Mouse (Mus musculus) kidney, adult 2 months (tissue): ENCODE data around the gene Il16.

Source experiments
- CTCF ChIP-seq: fragments of 200-500 bp; conservative IDR thresholded peaks from 2 replicates; pipeline ENCODE4 v1.5.1; 2011; ENCODE audit warnings: low read depth, mild to moderate bottlenecking, control low read depth, low read length, moderate library complexity, mixed read lengths; ENCODE audit not compliant: insufficient read depth, insufficient read length
- POLR2A ChIP-seq: fragments of 200-500 bp; IDR thresholded peaks from one replicate; pipeline ENCODE4 v1.6.1; 2011; ENCODE audit warnings: low read depth, low read length, control low read depth

DNA sequence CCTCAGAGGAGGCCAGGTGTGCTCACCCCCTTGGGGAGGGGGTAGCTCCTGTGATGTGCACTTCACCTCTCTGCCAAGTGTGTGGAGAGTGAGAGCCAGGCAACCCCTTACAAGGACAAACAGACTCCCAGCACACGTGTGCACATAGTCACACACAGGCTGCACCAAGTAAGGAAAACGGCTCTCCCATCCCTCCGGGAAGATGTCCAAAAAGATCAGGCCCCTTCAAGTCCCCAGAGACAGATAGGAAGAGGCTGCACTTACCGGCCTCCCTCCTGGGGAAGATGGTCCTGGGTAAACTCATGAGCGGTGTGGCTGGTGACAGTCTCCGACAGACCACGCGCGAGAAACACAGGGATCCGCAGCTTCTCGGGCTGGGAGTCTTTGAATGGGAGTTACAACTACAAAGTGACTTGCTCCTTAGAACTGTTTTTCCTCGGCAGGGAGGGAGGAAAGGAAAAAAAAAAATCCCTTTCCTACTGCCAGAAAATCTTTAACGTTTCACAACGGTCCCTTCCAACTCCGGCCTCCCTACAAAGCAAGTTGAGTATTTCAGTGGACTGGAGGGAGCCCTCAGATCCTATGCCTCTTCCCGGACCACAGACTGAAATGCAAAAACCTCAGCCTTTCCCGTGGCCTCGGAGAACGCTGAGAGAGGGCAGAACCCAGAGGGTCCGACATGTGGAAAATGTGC lies at the start of gene Il16:
- TF ChIP-seq POLR2A: no peak
- no peak for TF ChIP-seq CTCF
